Mouse (Mus musculus) urinary bladder, postnatal 10 days (tissue): ENCODE measurements around the gene Rpsa.

Experiments
- DNase-seq: peaks from one replicate; pipeline ENCODE4 v3.0.0; 2022; ENCODE audit warnings: low spot score

The Rpsa gene

DNA sequence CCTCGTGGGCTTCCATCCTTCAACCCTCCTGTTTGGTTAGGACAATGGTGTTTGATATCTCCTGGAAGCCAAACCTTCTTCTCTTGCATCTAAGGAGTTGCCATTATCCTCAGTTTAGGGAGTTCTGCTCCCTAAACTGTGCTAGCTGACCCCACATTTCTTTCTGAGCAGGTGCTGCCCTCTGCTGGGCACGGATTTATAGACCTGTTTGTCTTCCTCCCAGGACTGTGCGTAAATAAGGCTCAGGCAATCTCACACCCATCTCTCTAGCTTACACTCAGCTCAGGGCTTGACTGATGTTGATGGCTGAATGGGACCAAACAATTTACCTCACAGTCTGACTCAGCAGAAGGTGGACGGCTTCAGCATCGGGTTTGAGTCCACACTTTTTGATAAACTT, 43.8 kb downstream of the Rpsa start:
- DNase-seq = no peak

DNA sequence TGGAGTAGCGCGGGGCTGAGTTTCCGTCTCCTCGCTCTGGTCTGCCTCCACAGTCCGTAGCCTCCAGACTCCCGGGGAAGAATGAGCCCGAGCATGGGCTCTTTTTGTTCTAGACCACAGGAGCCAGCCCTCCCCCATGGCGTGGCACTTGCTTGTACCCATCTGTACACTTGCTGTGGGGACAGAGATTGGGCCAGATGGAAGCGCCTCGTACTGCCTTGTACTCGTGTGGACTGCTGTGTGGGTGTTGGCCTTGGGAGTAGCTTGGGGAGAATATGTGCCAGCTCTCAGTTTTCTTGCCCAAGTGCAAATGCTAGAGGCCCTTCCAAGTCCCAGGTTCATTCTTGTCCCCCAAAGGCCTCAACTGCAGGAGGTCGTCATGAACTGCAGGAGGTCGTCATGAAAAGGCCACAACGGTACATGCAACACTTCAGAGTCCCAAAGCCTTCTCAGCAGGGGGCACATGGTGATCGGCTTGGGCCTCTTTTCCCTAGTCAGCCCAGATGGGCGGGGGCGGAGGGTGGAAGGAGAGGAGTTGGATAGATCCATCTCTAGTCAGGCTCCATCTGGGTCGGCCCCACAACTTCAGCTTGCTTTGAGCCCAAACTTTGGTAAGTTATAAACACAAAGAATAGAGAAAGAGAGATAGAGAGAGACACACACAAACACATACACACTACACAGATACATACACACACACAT, 47.1 kb downstream of the Rpsa start:
- no peak for DNase-seq

DNA sequence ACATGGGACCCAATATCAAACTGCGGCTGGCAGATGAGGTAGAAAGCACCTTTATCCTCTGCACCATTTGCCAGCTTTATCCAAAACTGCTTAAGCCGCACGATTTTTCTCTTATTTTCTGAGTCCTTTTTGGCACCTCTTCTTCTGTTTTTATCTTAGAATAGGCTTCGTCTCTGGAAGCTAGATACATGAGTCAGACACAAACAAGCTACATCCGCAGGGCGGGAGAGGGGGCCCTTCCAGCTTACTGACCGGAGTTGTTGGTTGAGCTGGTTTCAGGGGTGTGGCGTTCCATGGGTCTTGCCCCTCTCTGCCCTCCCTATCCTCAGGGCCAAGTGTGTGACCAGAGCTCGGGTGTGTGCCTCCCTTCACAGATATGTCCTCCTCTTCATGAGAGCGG, 51.3 kb downstream of the Rpsa start:
- no peak for DNase-seq
